In the genomic region with DNA sequence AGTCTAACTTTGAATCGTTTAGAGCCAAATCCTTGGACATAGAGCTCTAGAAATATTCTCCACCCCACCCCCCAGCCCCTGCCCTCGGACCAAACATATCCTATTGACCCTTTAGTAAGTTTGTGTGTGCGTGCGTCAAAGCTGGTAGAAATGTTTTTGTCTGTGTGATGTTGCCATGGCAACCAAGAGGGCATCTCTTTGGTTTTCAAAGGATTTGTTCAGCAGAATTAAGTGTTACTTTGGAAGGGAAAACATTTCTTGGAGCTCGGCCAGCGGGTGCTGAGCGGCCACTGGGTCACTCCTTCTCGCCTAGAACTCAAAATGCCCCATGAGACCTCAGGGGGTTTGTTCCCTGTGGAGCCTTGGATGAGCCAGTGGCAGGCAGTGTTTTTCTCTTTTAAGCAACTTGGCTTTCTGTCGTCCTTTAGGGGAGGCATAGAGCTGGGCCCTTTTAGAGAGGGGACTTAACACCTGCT, we compare ENCODE assay signal across 8 mouse cellular contexts.
DNase-seq lines count a peak whose midpoint lies in the region; ATAC-seq lines count a peak whose summit lies in the region.

No protein-coding gene starts in this region.

- H3K4me3 ChIP-seq in hindbrain, embryonic 12.5 days = no peak overlapping the region

- peak overlapping the region; percentile 50 for H3K27ac ChIP-seq in hindbrain, embryonic 12.5 days

- 10% methylated on average over 9 of the region's 9 CpGs for WGBS in hindbrain, embryonic 12.5 days

- H3K4me1 ChIP-seq in hindbrain, embryonic 12.5 days = peaks cover 20% of the 10 kb centered on the region

- ATAC-seq in hindbrain, embryonic 12.5 days (ENCODE audit: low FRiP score) = no peak
- no peak for ATAC-seq in erythroblast, adult 5-6 weeks (replicated peaks; ENCODE audit: low FRiP score, poor library complexity, severe bottlenecking)

- no peak overlapping the region; the same call in 1 of the 2 replicates for H3K4me2 ChIP-seq in hindbrain, embryonic 12.5 days (replicated peaks)

- no peaks in the 10 kb centered on the region for H3K9me3 ChIP-seq in hindbrain, embryonic 12.5 days (replicated peaks)

- H3K27me3 ChIP-seq in hindbrain, embryonic 12.5 days = no peaks in the 10 kb centered on the region

- H3K36me3 ChIP-seq in hindbrain, embryonic 12.5 days = no peaks in the 10 kb centered on the region

- H3K9ac ChIP-seq in hindbrain, embryonic 12.5 days = no peak overlapping the region

- DNase-seq in kidney, adult 18-20 months = peak; percentile 18
- DNase-seq in kidney, adult 8-10 months = no peak
- DNase-seq in cerebellum, adult 9-11 months = peak; percentile 56
- peak; percentile 78 for DNase-seq in mesoderm, embryonic 11.5 days (ENCODE audit: low read depth, low spot score)
- DNase-seq in spleen, postnatal 14 days (ENCODE audit: low spot score in 2 of 2) = no peak
- no peak for DNase-seq in layer of hippocampus, adult 9-11 months

Comparison
In these comparisons a context has a peak if more than half of its experiments do, and no peak if none do; other contexts are left out.
1. DNase-seq: peak in kidney, adult 18-20 months (single experiment), cerebellum, adult 9-11 months (single experiment) and mesoderm, embryonic 11.5 days (single experiment); none in kidney, adult 8-10 months (0 of 2), spleen, postnatal 14 days (0 of 2) and layer of hippocampus, adult 9-11 months (single experiment).